Mouse (Mus musculus) embryonic fibroblast, embryonic 13.5 days (primary cell): ENCODE results near the gene Serpina9. TPM values are rescaled to one million over a fixed set of nuclear protein-coding genes. Genes with fewer than 3 reads are reported as not detected.
"Not testable (repeated sequence)": the region's sequence is repeated elsewhere in the genome, so short reads cannot be mapped to it uniquely, and the experiment has no call there.

Experiments used
- H3K27ac ChIP-seq: 2 replicates; pipeline ENCODE4 v1.5.1; 2012; ENCODE audit warnings: low read length, control low read depth, inconsistent platforms; ENCODE audit not compliant: insufficient read depth
- H3K4me1 ChIP-seq: 2 replicates; pipeline ENCODE4 v1.6.1; 2011; ENCODE audit warnings: low read length; ENCODE audit not compliant: control insufficient read depth, insufficient read depth
- H3K4me3 ChIP-seq: 2 replicates; pipeline ENCODE4 v1.5.1; 2011; ENCODE audit warnings: mild to moderate bottlenecking, control low read depth, low read length; ENCODE audit not compliant: insufficient read depth
- CTCF ChIP-seq: IDR thresholded peaks from 2 replicates; pipeline ENCODE4 v1.5.1; 2011; ENCODE audit warnings: mild to moderate bottlenecking, control low read depth, low read length, moderate library complexity, borderline replicate concordance; ENCODE audit not compliant: insufficient read depth
- POLR2A ChIP-seq: IDR thresholded peaks from 2 replicates; pipeline ENCODE4 v1.6.1; 2011; ENCODE audit warnings: low read depth, mild to moderate bottlenecking, control low read depth, low read length, moderate library complexity
- polyA plus RNA-seq: library from polyadenylated mRNA; stranded (reverse); fragments of >200 nt; gene quantifications from 2 replicates; pipeline ENCODE4 v1.2.4, GENCODE M21; 2011; ENCODE audit warnings: low read depth; ENCODE audit not compliant: missing spikeins, insufficient read length

Serpina9 gene
- polyA plus RNA-seq, 1 experiment, result not detected

DNA sequence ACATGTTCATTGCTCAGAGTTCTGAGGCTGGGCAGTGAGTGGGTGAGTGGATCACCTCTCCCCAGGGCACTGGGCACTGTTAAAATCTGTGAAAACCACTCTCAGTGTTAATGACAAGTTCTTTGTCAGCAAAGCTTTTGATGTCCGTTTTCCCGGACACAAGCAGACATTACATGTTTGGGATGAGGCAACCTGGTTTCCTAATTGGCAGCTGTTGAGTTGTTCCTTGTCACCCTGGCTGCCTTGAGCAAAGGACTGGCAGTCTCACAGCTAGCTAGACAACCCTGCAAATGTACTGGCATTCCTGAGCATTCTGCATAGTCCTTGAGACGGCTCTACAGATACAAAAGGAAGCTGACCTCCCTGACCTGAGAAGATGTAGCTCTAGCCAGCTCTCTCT, 36.5 kb downstream of the Serpina9 start:
- H3K4me1 ChIP-seq, result no peaks in the 10 kb centered on the region
- no peak overlapping the region for H3K27ac ChIP-seq
- TF ChIP-seq POLR2A (no peak), CTCF (no peak)
- H3K4me3 ChIP-seq, result no peak overlapping the region

- Histone ChIP-seq H3K27ac (no peak overlapping the region), H3K4me3 (no peak overlapping the region), H3K4me1 (no peaks in the 10 kb centered on the region)
- TF ChIP-seq POLR2A, result no peak
- TF ChIP-seq CTCF, result no peak
These were observed 42.5 kb downstream of the Serpina9 start for GRCm38 (mm10) chr12:103971080-103971479.

- no peaks in the 10 kb centered on the region for H3K4me1 ChIP-seq
- no peak overlapping the region for H3K4me3 ChIP-seq
- TF ChIP-seq CTCF (no peak), POLR2A (no peak)
- no peak overlapping the region for H3K27ac ChIP-seq
These were observed 43.9 kb downstream of the Serpina9 start for GRCm38 (mm10) chr12:103969577-103970116.

DNA sequence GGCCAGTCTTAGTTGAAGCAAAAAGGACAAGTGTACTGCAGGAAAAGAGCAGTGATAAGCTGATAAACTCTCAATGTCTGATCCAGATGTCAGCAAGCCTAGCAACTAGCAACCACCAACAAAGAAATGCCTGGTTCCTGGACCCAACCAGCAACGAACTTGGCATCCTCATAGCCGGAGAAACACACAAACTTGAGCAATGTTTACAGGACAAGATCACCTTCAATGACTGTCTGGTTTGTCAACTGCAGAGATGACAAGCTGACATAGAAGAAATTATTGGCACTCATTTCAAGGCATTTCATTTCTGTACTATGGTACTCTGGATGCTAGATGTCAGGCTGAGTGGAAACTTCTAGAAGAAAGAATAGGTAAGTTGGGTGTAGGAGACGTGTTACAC, 46.8 kb downstream of the Serpina9 start:
- H3K27ac ChIP-seq, result no peak overlapping the region
- TF ChIP-seq POLR2A (no peak), CTCF (no peak)
- 0 out of 2 replicates have a peak, but pooled peaks cover 3% of the 10 kb centered on the region for H3K4me1 ChIP-seq
- H3K4me3 ChIP-seq, result no peak overlapping the region

- Histone ChIP-seq H3K27ac (no peak overlapping the region), H3K4me1 (0 out of 2 replicates have a peak, but pooled peaks cover 3% of the 10 kb centered on the region), H3K4me3 (no peak overlapping the region)
- no peak for TF ChIP-seq POLR2A
- no peak for TF ChIP-seq CTCF
These were observed 50.3 kb downstream of the Serpina9 start for GRCm38 (mm10) chr12:103963288-103963687.

DNA sequence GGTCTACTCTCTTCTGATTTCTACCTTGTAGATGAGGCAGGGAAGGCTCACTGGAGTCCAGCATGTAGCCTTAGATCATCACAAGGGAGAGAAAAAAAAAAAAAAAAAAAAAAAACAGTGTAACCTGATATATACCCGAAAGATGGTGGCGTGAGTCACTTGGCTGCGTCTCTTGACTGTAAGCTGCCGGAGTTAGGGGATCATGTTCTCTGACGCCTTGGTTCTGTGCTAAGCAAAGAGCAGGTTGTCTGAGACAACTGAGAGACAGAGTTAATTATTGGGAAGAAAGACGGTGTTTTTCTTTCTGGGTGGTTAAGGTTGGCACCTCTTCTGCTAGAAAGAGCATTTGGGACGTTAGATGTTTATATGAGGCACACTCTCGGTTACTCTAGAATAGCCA, 50.7 kb downstream of the Serpina9 start:
- TF ChIP-seq CTCF (no peak), POLR2A (no peak)
- Histone ChIP-seq H3K27ac (no peak overlapping the region), H3K4me3 (no peak overlapping the region), H3K4me1 (0 out of 2 replicates have a peak, but pooled peaks cover 3% of the 10 kb centered on the region)

DNA sequence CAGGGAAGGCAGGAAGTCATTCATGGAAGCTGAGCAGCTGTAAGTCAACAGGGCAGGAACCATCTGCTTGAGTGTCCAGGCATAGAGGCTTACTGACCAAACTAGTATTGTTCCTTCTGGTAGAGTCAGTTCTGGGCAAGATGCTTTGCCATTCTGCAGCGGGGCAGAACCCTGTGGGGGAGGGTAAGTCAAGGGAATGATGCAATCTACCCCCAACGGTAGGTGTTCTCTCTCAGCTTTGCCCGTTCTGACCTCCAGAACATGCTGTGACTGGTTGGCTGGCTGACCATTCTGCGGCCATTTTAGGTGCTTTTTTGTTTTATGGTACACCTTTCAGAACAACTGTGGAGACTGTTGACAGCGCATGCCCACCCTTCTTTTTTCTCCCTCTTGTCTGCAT, 51.2 kb downstream of the Serpina9 start:
- Histone ChIP-seq H3K4me3 (no peak overlapping the region), H3K4me1 (0 out of 2 replicates have a peak, but pooled peaks cover 3% of the 10 kb centered on the region)

DNA sequence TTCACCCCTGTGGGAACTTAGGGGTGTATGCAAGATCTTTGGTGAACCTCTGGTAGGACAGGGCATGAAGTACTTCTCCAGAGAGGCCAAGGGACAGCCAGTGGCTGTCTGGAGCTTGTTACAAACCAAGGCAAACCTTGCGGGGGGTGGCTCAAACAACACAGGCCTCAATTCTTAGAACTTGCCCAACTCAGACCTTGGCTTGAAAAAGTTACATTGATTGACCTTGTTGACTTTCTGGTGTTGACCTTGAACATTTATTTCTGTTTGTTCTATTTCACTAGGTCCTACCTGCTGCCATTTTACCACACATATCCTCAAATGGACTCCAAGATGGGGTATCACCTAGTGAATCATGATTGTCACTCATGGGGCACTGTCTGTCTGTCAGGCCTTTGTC, 51.8 kb downstream of the Serpina9 start:
- no peak overlapping the region for H3K27ac ChIP-seq
- no peak for TF ChIP-seq POLR2A
- TF ChIP-seq CTCF, result no peak
- 0 out of 2 replicates have a peak, but pooled peaks cover 3% of the 10 kb centered on the region for H3K4me1 ChIP-seq
- no peak overlapping the region for H3K4me3 ChIP-seq

More for the DNA sequence above, 51.2 kb downstream of the Serpina9 start:
- no peak overlapping the region for H3K27ac ChIP-seq
- TF ChIP-seq POLR2A, result no peak
- no peak for TF ChIP-seq CTCF

GRCm38 (mm10) chr12:103958798-103959197, 54.8 kb downstream of the Serpina9 start, which contains the start of gene Serpina1e:
Serpina1e (minus strand) TSS chr12:103958975.
- Histone ChIP-seq H3K4me3 (no peak within 1 kb of the TSS), H3K4me1 (0 out of 2 replicates have a peak, but pooled peaks cover 3% of the 10 kb centered on the region), H3K27ac (no peak within 1 kb of the TSS)
- TF ChIP-seq POLR2A (no peak), CTCF (no peak)

DNA sequence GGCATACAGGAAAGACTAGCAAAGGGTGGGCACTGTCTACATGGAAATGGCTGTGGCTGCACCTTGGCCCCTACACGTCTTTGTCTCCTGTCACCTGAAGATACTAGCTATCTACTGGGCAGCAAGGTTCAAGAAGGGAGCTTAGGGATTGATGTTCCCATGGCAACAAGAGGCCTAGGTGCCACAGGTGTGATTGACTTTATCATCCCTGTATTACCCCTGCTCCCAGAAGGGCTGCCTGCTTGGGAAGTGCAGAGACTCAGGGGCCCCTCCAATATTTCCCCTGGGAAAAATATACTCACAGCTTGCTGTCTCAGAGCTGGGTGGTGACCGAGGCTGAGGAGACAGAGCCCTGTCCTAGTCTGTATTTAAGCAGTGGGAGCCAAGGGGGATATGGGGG, 57.0 kb downstream of the Serpina9 start:
- H3K4me3 ChIP-seq, H3K4me1 ChIP-seq, H3K27ac ChIP-seq: not testable (repeated sequence)

GRCm38 (mm10) chr12:103952972-103953371, 60.6 kb downstream of the Serpina9 start:
- H3K4me3 ChIP-seq, H3K27ac ChIP-seq, H3K4me1 ChIP-seq: not testable (repeated sequence)
